Mouse (Mus musculus) regulatory T cell (primary cell): ENCODE results near the gene Tnfsf18.

Source experiments
- in situ Hi-C: fragments of 300-600 bp; cut with MboI, MseI; formaldehyde crosslinking; loops from one replicate; pipeline ENCODE4 v1.15.1; 2025; ENCODE audit warnings: high pct_unique_total_duplicates

Tnfsf18 gene

DNA sequence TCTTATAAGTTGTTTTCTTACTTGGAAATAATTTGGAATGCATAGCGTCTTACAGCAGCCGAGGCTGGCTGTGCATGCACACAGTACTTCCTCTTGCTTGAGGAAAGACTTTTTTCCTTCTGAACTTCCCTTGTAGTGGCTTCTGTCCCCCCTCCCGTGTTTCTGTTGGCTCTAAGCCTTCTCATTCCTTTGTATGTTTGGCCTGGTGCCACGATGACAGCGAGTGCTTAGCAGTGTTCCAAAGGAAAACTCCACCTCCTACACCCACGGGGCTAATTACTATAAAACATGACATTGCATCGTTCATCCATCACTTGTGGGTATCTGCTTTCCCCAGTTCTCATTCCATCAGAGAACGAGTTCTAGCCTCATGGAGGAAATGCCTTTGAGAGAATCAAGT lies at the start of gene Tnfsf18:
Gene Tnfsf18 (plus strand): TSS at position 313 of the 400 bp plus-strand sequence.
- in situ Hi-C loops = no loop called here

DNA sequence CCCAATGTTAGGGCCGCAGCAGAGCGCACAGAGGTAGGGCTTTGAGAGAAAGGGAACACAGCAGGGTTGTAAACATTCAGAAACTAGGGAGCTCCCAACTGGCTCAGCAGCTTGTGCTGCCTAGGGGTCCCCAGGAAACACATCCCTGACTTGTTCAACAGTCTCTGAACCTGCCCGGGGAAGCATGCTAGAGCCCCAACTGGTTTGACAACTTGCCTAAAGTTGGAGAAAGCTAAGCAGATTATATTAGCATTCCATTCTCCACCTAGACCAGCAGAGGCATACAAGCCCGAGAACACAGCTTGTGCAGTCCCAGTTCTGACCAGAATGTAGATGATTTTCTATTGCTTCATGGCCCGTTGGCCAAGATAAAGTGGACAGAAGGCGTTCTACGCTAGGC lies 49.6 kb upstream of the Tnfsf18 start:
- in situ Hi-C loops = no loop called here

DNA sequence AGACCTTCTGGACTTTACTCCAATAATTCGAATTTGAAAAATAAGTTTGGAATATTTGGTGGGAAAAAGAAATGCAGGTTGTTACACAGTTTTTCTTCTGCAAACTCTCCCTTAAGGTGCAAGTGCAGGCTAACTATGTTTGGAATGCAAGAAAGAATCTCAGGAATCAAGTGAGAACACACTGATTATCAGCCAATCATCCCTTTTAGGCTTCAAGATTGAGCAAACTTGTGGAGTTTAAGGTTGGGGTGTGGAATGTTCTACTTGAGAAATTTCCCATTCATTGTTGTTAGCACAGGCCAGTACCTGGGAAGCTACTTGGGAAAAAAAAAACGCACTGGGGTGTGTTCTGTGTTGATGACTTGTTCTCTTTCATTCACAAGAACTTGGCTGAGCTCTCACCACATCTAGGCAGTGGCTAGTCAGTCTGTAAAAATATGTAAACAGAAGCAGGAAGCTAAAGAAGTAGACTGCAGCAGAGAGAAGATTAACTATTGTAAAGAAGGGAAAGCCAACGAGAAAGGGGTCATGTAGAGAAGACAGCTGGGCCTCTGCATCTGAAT lies 42.7 kb upstream of the Tnfsf18 start:
- in situ Hi-C loops = no loop called here

DNA sequence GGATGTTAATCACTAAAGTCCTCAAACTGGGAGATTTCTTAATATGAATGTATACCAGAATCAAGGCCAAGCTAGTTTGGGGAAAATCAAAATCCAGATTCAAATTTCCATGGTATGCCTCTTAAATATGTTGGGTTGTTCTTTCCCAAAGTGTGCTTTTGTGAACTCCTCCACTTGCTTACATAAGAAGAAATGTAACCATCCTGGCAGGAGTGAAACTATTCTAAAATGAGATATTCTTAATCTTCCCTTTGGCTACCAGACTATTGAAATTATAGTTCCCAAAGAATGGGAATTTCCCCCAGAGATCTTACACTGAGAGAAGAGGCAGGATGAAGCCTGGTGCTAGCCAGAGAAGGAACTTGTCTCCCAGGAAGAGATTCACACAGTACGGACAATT lies 42.2 kb upstream of the Tnfsf18 start:
- in situ Hi-C loops = no loop called here

DNA sequence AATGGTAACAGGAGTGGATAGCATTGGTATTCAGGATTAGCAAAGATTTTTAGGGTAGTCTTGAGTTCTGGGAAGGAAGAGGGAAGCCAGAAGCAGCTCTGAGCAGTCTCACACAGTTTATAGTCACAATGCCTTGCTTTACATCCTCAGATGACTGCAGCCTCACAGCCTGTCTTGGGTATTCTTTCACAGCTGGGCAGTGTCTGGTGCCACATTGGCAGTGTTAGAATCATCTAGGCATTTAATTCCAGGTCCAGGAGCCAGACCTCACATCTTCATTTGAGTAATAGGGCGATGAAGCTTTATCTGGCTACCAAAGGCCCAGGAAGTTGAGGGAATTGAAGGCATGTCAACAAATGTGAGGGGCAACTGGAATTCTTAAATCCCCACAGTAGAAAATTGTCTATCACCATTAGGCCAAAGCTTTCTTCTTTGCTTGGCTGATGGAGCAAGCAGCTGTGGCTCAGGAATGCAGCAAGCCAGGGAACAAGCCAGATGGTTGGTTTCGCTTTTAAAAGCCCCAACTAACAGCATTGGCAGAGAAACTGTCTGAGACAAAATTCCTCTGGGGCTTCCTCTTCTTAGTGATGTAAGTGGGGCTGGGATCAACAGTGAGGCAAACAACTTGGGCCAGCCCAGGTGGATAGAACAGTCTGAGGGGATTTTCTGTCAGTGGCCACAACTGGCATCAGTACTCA lies 30.9 kb upstream of the Tnfsf18 start:
- in situ Hi-C loops = no loop called here

DNA sequence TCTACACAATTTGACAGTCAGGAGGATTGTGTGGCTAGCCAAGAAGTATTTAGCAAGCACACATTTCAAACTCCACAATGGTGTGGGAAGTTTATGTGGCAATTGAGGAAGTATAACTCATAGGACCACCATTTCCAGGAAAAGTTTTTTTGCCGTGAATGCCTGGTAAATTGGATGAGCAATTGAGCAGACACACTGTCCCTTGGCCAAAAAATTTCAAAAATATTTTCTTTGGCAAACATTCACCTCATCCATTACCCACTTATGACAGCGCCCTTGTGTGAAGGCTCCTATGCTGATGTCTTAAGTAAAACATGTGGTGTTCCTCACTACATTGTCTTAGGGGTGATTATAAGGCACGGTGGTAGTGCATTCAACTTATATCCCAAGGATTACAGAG lies 17.2 kb upstream of the Tnfsf18 start:
- in situ Hi-C loops = no loop called here

DNA sequence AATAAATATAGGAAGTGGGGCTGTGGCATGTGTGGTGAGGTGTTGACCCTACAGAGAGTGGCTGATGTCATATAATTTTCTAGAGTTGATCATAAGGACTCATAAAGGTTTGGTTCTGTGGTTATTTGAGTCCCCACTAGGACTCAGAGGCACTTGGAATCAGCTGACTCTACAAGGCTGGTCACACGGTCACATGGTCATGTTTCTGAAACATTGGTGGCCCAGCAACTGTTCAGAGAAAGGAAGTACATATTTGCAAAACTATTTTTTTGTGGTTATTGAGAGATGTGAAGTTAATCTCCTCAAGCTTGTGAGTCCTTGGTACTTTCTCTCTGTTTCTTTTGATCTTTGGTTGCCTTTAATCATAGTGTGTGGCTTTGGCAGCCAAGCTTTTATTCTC lies 14.6 kb upstream of the Tnfsf18 start:
- in situ Hi-C loops = loop anchor here (10.0 kb wide), 1 partner anchor 1105 kb away; no protein-coding TSS in a partner anchor

DNA sequence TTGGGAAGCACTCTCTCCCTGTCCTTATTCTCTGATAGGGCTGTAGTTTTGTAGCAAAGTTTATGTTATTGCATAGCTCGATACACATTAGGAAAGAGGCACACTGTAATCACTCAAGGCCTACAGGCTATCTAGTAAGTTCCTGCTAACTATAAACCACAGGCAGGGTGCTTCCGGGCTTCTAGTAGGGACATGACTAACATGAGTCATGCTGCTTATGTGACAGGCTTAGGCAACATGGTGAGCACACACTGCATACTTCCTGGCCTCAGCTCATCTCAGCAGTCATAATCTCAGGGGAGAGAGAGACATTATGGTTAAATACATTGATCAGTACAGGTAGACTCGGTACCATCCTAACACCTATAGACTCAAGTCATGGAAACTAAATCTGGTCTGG lies 12.2 kb upstream of the Tnfsf18 start:
- in situ Hi-C loops = loop anchor here (10.0 kb wide), 1 partner anchor 1107 kb away; no protein-coding TSS in a partner anchor

DNA sequence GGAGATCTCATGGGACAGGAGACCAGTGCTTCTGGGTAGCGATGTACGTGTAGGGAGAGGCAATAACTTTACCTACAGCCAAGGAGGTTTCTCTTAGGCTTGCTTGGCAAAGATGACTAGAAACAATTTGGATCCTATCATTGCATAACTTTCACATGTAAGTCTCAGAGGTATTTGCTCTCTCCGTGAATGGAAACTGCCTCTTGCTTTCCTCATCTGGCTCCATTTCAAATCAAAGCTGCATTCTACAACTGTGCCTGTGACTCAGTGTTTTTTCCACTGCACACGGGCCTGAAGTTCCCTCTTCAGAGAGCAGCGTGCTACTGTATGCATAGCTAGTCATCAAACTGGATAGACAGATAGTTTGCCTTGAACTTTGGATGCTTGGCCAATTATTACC lies 7.4 kb upstream of the Tnfsf18 start:
- in situ Hi-C loops = loop anchor here (10.0 kb wide), 1 partner anchor 1112 kb away; no protein-coding TSS in a partner anchor

DNA sequence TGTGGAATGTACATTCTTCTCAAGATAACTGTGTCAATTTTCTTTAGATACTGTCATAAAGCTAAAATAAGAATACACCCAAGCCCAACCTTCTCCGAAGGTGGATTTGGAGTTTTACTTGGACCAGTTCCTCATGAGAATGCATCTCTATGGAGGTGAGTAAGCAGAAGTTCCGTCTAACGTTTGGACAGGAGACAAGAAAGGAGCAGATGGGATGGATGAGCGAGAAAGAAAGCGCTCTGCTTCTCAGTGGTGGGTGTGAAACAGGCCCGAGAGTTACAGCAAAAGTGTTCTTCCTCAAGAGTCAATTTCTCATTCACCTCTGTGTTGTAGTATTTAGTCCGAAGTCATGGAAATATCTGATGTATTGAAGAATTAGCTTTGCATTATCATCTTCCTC lies 2.7 kb upstream of the Tnfsf18 start:
- in situ Hi-C loops = no loop called here

DNA sequence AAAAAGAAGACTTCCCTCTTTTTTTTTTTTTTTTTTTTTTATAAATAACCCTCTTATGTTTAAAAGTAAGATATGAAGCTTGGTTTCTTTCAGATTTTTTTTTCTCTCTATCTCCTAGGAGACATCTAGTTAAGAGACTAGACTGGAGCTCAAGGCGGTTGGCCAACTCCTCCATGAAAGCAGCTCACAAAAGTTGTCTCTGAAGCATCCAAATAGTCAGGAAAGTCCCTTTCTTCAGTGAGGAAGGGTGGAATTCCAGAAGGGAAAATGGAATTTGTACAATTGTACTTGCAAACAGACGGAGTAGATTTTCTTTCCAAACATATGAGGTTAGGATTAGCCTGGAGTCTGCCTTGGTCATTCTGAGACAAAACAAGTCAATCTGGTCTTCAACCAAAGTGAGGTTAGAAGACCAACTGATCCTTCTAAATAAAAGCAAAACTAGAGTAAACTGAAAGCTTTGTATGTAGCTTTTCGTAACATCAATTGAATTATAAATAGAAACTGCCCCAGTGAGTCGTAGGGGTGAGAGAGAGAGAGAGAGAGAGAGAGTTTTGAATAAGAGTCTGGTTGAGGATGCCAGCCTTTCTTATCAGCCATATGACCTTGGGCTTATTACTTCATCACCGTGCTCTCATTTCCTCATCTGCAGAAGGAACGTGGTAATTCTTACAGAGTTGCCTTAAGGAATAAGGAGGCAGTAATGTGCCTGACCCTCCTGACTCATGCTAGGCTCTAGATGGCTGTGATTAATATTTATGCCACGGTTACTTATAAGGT lies 2.6 kb downstream of the Tnfsf18 start:
- in situ Hi-C loops = no loop called here

DNA sequence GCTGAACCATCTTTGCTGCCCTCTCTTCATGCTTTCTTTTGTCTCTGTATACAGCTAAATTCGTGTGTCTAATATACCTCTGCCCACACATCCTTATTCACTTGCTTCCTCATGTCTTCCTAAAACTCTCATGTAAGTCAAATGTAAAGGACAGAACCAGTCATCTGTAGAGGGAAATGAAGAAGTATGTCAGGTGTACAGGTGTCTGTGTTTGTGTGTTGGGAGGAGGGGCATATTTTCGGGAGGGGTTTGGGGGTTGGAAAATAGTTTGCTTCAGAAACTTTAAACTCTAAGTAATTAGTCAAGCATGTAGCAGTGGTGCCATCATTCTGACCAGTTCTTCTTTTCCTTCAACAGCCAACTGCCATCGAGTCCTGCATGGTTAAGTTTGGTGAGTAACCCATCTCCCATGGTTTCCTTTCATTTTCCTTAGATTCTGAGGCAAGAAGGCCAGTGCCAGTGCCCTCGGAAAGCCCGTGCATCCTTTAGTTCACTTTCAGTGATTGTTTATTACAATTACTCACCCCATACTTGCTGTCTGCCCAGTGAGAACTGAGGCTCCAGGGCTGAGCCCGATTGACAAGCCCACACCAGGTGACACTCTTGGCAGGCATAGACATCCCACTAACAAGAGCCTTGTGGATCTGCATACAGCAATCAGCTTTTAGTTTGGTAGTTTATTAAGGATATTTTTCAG lies 5.8 kb downstream of the Tnfsf18 start:
- in situ Hi-C loops = no loop called here

DNA sequence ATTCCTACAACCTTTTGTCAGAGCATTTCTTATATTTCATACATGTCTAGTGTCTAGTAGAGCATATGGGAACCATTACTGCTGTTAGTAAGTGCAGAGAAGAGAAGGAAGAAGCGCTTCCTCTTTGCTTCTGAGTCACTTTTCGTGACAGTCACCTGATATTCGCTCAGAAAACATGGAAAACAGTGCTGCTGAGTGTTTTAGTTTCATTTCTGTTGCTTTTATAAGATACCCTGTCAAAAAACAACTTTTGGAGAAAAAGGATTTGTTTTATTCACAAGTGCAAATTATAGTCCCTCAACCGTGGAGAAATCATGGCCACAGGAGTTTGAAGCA lies 6.3 kb downstream of the Tnfsf18 start:
- in situ Hi-C loops = no loop called here

DNA sequence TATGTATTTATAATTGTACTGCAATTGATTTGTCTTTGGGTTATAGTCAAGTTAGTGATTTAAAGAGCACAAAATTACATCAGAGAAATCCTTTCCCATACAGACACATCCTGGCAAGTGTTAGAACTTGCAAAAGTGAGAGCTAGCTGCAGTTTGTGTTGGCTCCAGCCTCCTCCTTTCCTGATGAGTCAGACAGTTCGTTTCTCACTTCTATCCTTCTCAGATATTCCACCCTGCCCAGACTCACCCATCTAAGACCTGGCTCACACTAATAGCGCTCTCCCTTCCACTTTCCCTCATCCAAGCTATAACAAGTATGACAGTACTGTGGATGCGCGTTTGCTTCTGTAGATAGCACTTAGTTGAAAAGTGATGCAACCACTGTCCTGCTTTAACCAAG lies 11.9 kb downstream of the Tnfsf18 start:
- in situ Hi-C loops = no loop called here

DNA sequence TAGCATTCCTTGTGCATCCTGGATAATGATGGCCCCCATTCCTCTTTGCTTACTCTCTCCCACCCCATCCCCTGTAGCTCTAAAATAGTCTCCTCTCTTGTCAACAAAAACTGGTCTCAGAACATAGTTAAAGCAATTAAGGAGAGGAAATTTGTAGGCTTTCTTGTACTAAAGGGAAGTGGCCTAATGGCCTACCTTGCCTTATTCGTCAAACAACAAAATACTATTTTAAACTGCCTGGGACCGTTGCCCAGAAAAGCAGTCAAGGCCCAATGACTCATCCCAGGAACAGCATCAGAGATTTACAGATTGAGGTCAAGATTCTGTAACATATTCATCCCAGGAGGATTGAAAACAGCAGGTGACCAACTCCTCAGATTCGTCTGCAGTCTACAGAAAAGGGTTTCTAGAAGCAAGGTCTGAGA lies 13.2 kb downstream of the Tnfsf18 start:
- in situ Hi-C loops = no loop called here

DNA sequence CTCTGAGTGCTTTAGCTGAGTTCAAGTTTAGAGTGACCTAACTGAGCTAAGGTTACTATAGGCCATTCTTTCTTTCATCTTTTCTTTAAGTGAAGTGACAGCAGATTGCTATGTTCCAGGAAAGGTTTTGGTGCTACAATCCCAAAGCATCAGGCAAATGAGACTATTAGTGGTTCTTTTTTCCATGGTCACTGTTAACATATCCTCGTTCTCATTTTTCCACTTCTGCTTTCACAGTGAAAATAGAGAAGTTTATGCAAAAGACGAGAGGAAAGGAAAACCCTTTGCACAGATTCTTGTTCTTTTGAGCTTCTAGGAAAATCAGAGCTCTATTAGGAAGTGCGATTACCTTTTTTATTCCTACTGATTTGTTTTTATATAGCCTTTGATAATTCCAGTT lies 22.9 kb downstream of the Tnfsf18 start:
- in situ Hi-C loops = loop anchor here (10.0 kb wide), 1 partner anchor 1923 kb away; no protein-coding TSS in a partner anchor

DNA sequence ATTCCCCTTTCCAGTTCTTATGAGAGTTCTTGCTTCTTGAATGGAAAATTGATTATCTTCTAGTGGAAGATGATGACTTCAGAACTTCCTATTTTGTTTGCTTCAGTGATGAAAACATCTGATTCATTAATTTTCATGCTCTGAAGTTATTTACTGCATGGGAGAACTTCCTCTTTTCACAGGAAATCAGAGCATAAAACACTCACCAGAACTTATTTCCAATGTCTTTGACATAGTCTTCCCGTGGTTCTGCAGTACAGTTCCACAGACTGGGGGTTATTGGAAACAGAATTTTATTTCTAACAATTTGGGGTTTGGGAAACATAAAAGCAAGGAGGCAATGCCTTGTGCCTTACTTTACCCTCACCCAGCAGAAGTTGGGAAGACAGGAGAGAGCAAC lies 25.8 kb downstream of the Tnfsf18 start:
- in situ Hi-C loops = no loop called here

DNA sequence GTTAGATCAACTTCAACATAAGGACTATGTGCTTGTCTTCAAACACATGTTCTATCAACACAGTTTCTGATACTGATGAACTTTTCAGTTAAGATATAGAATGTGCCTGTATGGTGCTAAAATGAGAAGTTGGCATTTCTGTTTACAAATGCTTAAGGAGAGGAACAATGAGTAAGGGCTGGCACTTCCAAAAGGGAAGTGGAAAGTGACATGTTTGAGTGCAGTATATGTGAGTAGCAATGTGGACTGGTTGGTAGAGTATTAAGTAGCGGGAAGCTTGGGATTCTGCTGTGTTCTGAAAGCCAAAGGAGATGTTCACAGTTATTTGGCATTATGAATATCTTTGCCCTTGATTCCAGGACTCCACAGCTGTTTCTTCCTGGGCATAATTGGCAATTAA lies 33.7 kb downstream of the Tnfsf18 start:
- in situ Hi-C loops = no loop called here

DNA sequence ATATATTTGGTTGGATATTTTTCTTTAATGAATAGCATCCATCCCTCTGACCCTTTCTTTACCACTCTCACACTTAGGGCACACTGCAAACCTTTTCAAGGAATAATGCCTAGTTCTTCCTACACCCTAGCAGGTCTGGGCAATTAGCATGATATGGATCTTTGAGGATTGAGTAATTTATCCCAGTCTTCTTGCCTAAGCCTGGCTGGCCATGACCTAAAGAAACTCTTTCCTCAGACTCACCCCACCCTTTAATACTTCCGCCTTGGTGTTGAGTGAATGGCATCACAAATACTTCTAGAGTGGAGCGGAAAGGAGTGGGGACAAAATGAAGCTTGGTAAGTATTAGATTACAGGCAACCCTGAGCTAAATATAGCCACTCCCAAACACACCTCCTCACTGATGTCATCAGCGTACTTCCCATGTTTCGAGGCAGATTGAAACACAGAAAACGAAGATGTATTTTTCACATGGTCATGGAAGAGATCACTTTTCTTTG lies 56.2 kb downstream of the Tnfsf18 start:
- in situ Hi-C loops = no loop called here

DNA sequence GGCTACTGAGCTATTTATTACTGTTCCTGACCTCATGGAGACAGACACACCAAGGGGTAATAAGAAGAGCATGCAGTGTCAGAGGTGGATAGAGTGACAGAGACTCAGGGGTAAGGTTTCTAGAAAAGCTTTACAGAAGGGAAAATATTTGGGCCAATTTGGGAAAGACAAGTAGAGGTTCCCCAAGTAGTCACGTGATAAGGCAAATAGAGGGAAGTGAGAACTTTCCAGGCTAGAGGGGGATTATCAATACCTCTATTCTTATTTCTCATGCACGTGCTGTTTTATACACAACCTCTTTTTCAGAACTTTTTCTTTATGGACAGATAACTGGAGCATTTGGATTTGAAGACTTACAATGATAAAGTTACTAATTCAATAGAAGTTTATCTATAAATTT lies 57.6 kb downstream of the Tnfsf18 start:
- in situ Hi-C loops = no loop called here
